Mouse (Mus musculus): ENCODE measurements around the gene Wnk2.
A peak's percentile ranks its signal among the peaks of the same experiment; 100 is the strongest.

Gene Wnk2

DNA sequence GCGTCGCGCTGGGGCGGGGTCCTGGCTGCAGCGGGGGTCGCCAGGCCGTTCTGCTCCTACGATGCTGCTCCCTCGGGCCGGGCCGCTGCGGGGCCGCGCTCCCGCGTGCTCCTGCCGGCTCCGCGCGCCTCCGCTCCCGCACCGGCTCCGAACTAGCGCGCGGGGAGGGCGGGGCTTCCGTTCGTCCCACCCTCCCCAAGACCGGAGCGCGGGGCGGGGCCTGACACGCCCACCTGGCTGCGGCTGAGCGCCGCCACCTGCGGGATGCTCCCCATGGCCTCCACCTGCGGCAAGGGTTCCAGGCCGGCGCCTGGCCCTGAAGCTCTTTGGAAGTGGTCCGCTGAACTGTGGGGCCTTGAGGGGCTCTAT lies at the start of gene Wnk2:
Gene Wnk2 (minus strand): TSS at position 157 of the 369 bp plus-strand sequence.
- peak; percentile 92 for DNase-seq

DNA sequence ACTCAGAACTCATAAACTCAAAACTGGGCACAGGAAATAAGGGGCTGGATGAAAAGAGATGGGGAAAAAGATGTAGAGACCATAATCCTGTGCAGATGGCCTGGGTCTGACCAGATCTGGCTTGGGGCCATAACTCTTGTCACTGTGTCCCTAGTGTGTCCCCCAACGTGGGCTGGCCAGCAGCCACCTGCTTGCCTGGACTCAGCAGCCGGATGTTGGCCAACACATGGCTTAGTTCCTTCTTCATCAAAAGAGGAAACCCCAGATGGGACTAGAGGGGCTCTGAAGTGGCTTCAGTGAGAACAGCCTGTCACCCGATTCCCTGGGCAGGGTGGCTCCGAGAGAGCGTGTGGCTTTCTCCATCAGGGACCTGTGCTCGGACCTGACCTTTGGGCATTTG lies 49.0 kb upstream of the Wnk2 start:
- peak; percentile 29 for DNase-seq

- no peak for DNase-seq
These were observed 48.4 kb upstream of the Wnk2 start for GRCm38 (mm10) chr13:49196211-49196610.

- no peak for DNase-seq
These were observed 47.8 kb upstream of the Wnk2 start for GRCm38 (mm10) chr13:49195651-49196050.

DNA sequence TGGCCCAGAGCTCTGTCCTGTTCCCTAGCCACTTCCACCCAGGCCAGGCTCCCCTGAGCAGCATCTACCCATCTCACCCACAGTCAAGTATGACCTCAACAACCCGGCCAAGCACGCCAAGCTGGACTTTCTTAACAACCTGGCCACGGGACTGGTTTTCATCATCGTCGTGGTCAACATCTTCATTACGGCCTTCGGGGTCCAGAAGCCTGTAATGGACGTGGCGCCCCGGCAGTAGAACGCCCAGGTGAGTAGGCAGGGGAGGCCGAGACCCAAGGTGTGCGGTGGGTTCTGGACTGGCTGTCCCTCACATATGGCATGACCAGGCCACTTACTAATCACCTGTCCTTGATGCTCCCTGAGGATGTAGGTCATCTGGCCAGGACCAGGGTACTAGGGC lies 47.0 kb upstream of the Wnk2 start:
- no peak for DNase-seq

GRCm38 (mm10) chr13:49193650-49194049 lies 45.8 kb upstream of the Wnk2 start:
- DNase-seq: no peak

DNA sequence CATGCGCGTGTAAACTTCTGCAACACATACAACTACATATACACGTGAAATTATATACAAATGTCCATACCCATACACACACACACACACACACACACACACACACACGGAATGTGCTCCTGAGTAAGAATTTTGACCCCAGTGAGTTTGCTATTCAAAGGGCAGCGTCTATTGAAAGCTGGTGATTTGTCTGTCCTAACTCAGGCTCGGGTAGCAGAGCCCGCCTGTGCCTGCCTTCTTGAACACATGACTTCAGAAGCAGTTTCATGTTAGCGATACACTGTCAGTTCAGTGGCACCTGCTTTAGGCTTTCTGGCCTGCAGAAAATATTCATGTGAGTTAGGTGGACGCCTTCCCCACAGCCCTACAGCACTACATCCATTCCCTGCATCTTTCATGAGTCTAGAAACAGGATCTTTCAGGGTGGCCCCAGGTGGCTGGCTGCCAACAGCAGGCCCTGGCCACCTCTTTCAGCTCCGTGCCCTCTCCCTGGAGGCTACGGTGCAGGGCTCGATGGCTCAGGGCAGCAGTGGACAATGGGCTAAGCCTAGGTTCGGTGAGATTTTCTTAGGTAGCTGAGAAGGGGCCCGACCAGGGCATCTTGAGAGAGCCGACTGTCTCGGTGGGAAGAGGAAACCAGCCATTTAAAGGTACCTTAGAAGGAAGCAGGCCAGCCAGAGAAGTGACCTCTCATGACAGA lies 44.5 kb upstream of the Wnk2 start:
- no peak for DNase-seq

DNA sequence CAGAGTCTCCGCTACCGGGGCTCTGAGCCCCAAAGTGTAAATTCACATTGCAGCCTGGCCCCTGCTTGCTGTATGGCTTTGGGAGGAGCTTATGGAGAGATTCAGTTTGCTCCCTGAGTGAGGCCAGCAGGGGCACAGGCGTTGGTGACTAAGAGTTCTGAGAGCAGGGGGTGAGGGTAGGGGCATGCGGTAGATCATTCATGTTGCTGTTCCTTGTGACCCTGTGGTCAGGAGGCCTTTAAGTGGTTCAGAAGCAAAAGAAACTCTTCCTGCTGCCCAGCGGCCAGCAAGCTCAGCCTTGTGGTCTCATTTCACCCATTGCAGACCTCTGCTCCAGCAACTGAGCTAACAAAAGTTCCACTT lies 43.8 kb upstream of the Wnk2 start:
- DNase-seq: no peak

DNA sequence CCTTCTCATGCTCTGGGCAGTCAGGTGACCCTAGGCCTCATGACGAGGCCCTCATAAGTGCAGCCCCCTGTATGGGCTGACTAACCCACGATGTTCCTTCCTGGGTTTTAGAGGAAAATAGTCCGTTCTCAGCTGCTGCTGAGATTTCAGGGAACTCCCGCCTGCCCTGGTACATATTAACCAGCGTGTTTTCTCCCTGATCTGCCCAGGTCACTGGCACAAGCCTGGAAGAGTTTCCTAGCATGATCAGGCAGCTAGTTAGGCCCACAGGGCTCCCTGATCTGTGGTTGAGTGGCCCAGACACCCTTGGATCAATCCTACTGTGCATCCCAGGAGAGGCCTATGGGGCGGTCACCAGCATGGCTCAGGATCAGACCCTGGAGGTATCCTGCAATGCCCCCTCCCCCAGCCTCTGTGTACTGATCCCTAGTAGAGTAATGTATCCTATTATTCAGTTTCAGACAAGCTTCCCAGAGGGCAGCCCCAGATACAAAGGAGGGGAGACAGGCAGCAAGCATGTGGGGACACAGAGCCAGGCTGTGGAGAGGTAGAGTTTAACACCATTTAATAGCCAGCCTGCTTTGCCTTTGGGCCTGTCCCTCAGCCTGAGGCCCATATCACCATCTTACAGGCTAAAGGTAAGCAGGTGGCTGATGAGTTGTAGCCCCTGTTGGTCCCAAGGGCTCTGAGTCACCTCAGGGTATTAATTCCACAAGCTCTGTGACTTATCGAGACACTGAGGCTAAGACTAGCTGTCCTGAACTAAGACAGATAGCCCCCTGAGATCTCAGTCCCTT lies 43.3 kb upstream of the Wnk2 start:
- no peak for DNase-seq

DNA sequence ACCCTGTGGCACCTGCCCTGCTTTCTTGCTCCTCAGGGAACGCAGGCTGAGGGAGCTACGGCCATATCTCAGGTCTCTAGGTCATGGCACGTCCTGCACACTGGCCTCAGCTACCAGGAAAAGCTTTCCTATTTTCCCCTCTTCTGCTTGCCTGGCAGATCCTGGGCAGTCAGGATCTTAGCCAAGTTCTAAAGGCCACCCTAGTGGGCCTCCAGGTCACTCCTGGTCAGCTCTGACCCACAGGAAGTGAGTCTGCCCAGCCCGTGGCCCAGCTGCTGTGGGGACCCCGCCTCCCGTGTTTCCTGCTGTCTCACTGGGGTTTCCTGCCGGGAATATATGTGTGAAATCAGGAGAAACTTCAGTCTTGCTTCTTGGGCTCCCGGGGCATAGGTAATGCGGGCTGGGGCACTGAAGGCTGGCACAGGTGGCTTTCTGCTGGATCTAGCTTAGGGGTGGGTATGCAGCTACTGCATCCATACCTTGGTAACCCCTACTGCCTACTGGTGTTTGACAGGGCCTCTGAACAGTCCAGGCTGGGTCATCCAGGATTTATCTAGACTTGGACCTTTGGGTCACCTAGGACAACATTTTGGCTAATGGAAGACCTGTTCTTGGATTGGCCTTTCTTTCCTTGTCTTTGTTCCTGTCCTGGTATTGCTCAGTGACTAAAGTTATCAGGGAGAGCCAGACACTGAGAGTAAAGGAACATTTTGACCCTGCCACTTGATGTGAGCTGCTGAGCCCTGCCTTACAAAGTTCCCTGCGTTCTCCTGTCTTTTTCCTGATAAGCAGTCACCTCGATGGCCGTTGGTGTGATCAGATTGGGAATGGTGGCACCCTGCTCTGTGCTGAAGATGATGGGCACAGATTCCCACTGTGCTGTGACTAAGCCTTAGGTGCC lies 42.4 kb upstream of the Wnk2 start:
- DNase-seq: no peak

DNA sequence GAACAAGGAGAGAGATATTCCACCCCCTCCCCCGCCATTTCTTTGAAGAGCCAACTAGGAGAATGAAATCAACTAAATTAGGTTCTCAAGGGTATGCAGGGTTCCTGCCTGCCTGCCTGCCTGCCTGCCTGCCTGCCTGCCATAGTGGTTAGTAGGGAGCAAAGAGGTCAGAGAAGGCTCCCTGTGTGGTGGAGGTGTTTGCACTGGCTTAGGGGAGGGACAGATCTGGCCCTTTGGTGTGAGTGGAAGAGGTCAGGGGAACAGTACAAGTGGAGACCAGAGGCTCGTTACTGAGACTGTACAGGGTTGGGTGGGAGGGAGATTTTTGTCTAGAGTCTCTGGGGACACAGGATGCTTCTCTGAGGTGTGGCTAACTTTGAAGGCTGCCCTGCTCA lies 41.1 kb upstream of the Wnk2 start:
- no peak for DNase-seq

GRCm38 (mm10) chr13:49188219-49188965 lies 40.6 kb upstream of the Wnk2 start:
- peak; percentile 63 for DNase-seq

DNA sequence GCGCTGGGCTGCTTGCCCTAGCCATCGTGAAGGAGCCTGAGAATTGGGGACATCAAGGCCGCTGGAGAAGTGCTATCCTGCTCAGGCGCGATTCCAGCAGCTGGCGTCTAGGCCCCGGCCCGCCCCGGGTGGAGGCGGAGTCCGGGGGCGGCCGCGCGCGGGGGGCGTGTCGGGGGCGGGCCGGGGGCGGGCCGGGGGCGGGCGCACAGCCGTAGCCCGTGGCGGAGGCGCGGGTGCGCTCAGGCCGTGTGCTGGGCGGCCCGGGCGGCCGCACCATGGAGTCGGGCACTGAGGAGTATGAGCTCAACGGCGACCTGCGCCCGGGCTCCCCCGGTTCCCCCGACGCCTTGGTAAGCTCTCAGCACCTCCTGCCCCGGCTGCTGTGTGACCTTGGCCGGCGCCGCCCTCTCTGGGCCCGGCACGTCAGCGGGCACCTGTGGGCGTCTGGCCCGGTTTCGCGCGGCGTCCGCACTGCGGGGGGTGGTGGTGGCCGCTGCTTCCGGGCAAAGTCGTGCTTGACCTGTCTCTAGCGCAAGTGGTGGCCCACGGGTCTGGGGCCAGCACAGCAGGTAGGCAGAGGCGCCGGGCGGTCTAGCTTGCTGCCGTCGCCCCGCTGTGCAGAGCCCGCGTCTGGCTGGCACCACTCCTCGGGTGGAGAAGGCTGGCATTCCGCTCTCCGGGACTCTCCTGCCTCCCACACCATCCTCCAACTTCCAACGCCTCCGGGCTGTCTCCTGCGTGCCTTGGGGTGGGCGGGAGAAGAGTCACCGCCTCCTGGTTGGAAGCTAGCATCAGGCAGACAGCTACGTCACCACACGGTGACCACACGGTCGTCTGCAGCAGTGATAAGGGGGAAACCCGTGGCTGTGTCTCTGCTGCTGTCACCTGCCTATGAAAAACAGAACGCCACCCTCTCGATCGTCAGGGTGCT lies 39.7 kb upstream of the Wnk2 start, which contains the start of gene Ninj1:
Gene Ninj1 (plus strand): TSS at position 198 of the 931 bp plus-strand sequence.
- DNase-seq: peak; percentile 87

- no peak for DNase-seq
These were observed 39.0 kb upstream of the Wnk2 start for GRCm38 (mm10) chr13:49186798-49187287.

- no peak for DNase-seq
These were observed 35.8 kb upstream of the Wnk2 start for GRCm38 (mm10) chr13:49183646-49184045.

GRCm38 (mm10) chr13:49183161-49183560 lies 35.3 kb upstream of the Wnk2 start:
- DNase-seq: no peak

GRCm38 (mm10) chr13:49181411-49181984 lies 33.7 kb upstream of the Wnk2 start:
- peak; percentile 89 for DNase-seq

DNA sequence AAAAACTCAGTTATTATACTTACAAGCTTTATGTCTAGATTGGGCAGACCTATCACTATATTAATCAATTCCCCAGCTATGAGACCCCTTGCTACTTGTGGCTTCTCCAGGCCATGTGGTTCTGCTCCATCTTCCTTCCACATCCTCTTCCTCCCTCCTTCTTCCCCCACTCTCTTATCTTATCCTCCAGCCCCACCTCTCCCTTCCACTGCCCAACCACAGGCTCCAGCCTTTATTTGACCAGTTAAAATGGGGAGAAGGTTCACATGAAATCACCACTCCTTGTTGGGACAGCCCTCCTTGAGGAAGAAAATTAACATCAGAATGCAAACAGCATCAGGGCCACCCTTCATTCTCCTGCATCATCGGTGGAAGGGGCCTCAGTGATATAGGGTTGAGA lies 32.9 kb upstream of the Wnk2 start:
- no peak for DNase-seq

DNA sequence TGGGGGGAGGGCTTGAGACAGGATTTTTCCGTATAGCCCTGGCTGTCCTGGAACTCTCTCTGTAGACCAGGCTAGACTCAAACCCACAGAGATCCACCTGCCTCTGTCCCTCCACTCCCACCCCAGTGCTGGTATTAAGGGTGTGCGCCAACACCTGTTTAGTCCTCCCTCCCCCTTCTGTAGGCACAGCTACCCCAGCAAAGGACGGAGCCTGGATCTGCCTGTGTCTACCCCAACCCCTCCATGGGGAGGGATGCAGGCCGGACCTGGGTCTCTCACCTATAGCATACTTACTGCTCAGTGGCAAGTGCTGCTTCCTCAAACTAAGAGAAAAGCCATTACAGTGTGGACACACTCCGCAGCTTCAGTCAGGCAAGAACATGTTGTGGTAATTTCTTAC lies 32.5 kb upstream of the Wnk2 start:
- peak; percentile 53 for DNase-seq

GRCm38 (mm10) chr13:49178839-49179585 lies 31.2 kb upstream of the Wnk2 start:
- peak; percentile 94 for DNase-seq
